Mouse (Mus musculus) heart, embryonic 11.5 days (tissue): ENCODE results near the gene Ptch1. TPM values are rescaled to one million over a fixed set of nuclear protein-coding genes. Genes with fewer than 3 reads are reported as not detected.

Source experiments
- ATAC-seq: fragments of 200-750 bp; cut with Nextera tagmentation; replicated peaks from 2 replicates; pipeline ENCODE4 v1.8.0; 2017; ENCODE audit warnings: moderate library complexity; ENCODE audit not compliant: insufficient number of reproducible peaks, low FRiP score, low TSS enrichment
- H3K27ac ChIP-seq: fragments of 300-500 bp; sonication (generic); 2 replicates; pipeline ENCODE4 v1.5.1; 2014; ENCODE audit warnings: mild to moderate bottlenecking, low read depth, low read length
- H3K27me3 ChIP-seq: fragments of 300-500 bp; sonication (generic); 2 replicates; pipeline ENCODE4 v1.6.1; 2014; ENCODE audit warnings: mild to moderate bottlenecking, low read length, mixed read lengths; ENCODE audit not compliant: control insufficient read depth, insufficient read depth
- H3K36me3 ChIP-seq: fragments of 300-500 bp; sonication (generic); 2 replicates; pipeline ENCODE4 v1.6.1; 2014; ENCODE audit warnings: mild to moderate bottlenecking, low read length, moderate library complexity, mixed read lengths; ENCODE audit not compliant: control insufficient read depth, insufficient read depth
- H3K4me1 ChIP-seq: fragments of 300-500 bp; sonication (generic); 2 replicates; pipeline ENCODE4 v1.6.1; 2014; ENCODE audit warnings: low read length; ENCODE audit not compliant: control insufficient read depth, insufficient read depth
- H3K4me2 ChIP-seq: fragments of 300-500 bp; sonication (generic); 2 replicates; pipeline ENCODE4 v1.6.1; 2014; ENCODE audit warnings: mild to moderate bottlenecking, moderate library complexity
- H3K4me3 ChIP-seq: fragments of 300-500 bp; sonication (generic); 2 replicates; pipeline ENCODE4 v1.5.1; 2014; ENCODE audit warnings: low read depth, low read length
- H3K9ac ChIP-seq: fragments of 300-500 bp; sonication (generic); 2 replicates; pipeline ENCODE4 v1.6.1; 2014; ENCODE audit warnings: mild to moderate bottlenecking, low read depth, low read length, moderate library complexity
- H3K9me3 ChIP-seq: fragments of 300-500 bp; sonication (generic); replicated peaks from 2 replicates; pipeline ENCODE4 v1.6.1; 2016; ENCODE audit warnings: low read length; ENCODE audit not compliant: control insufficient read depth
- WGBS: fragments of 180-500 bp; shearing (Covaris S2); extraction: QIAGEN DNeasy Blood & Tissue Kit; methylation state at CpG from one replicate; pipeline ENCODE4 v1.1.7; 2014; ENCODE audit not compliant: insufficient replicate concordance; 5-methylcytosine and 5-hydroxymethylcytosine counted together
- polyA plus RNA-seq: library from polyadenylated mRNA; unstranded; fragments of >200 nt; fragmentation: Nextera tagmentation; extraction: Ambion mirVana; gene quantifications from 2 replicates; pipeline ENCODE4 v1.2.1, GENCODE M21; 2014

Ptch1 gene
- polyA plus RNA-seq, 1 experiment from 2014 or later: 11.8 TPM

DNA sequence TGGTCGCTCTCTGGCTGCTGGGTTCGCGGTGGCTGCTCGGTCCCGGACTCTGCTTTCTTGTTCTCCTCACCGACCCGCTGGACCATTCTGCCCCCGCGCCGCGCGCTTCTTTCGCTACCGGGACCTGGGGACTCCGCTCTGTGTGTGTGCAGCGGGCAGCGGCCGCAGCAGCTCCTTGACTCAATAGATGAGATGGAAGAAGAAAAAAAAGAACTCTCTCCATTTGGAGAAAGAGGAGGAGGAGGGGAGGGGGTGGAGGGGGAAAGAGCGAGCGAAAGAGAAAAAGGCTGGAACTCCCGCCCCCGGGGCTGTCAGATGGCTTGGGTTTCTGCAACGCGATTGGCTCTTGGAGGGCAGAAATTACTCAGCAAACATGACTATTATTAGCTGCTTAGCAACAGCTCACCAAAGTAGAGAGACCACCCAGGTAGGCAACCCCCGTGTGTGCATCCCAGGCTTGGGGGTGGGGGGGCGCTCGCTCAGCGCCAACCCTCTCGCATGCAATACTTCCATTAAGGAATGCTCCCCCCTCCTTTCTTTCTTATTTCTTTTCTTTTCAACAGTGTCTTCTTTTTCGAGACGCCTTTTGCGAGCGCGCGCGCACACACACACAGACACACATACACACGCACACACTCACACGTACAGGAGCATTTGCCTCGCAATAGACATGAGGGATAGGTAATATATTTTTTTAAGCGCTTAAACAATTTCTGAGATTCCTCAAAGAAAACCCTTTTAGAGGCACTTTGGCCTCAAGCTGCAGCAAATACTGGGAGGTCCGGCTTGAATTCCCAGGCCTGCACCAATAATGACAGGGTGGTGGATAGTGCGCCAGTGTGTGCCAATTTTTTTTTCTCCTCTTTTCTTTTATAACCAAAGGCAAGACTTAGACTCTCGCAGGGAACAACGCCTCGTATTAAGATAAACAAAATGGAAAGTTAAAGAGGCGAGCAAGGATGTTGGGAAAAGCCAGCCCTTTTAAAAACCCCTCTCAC lies 7.1 kb downstream of the Ptch1 start:
- Histone ChIP-seq H3K9me3 (no peaks in the 10 kb centered on the region), H3K36me3 (no peaks in the 10 kb centered on the region), H3K4me2 (peak overlapping the region; percentile 99), H3K4me1 (peaks cover 15% of the 10 kb centered on the region), H3K4me3 (peak overlapping the region; percentile 95), H3K9ac (peak overlapping the region; percentile 99), H3K27me3 (peaks cover 11% of the 10 kb centered on the region), H3K27ac (peak overlapping the region; percentile 99)
- ATAC-seq: peak; percentile 44
- WGBS: under 1% methylated on average over 46 of the region's 46 CpGs

DNA sequence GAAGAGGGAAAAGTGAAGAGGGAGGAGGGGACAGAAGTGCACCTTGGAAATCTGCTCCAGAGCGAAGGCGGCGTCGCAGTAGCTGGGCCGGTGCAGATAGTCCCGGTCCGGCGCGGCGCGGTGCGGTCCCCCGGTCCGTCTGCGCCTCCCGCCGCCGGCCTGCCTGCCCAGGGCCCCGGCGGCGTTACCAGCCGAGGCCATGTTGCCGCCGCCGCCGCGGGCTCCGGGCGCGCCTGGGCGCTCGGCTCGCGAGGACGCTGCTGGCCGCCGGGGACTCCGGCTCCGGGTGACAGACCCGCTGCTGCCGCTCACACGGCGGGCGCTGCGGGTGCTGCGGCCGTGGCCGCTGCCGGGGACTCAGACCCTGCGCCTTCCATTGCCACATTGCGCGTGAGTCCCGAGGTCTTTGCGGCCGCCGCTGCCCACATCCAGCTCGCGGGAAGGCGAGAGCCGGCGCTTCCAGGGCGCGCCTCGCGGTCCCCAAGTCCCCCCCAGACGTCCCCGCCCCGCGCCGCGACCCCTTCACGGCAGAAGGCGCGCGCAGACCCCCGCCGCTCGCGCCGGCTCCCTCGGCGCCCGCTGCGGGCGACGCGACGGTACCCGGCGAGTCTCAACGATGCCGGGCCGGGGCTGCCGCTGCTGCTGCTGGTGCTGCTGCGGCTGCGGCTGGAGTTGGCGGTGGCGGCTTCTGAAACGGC lies 7.9 kb downstream of the Ptch1 start:
- H3K9ac ChIP-seq: peak overlapping the region; percentile 99
- no peak for ATAC-seq
- no peaks in the 10 kb centered on the region for H3K9me3 ChIP-seq
- H3K27ac ChIP-seq: peak overlapping the region; percentile 99
- H3K4me1 ChIP-seq: peaks cover 18% of the 10 kb centered on the region
- H3K36me3 ChIP-seq: no peaks in the 10 kb centered on the region
- WGBS: under 1% methylated on average over 74 of the region's 99 CpGs
- peak overlapping the region; percentile 95 for H3K4me3 ChIP-seq
- peaks cover 3% of the 10 kb centered on the region; the same call in 1 of the 2 replicates for H3K27me3 ChIP-seq
- H3K4me2 ChIP-seq: peak overlapping the region; percentile 99

DNA sequence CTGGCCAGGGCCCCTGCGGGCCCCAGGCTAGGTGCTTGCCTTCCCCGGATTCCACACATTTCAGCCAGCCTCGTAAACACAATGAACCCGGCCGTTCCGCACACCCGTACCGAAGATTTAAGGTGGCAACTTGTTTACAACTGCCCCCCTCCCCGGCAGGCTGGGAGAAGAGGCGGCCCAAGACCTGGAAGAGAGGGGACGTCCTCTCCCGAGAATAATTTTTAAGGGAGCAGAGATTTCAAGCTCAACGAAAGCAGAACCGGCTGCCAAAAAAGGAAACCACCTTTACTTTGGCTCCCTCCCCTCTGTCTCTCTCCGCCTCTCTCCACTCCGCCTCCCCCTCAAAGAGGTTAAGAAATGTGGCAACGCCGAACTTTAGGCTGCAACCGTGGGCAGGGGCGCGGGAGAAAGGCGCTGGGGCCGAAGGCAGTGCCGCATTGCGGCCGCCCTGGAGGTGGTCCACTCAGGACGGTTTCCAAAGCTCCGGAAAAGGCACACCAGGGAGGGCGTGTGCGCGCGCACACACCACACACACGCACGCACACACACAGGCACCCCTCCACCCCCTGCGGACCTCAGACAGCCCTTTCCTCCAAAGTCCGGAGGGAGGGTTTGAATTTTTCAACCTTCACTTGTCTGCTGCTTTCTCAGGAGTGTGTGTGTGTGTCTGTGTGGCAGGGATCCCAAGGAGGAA lies 8.6 kb downstream of the Ptch1 start:
- Histone ChIP-seq H3K9me3 (no peaks in the 10 kb centered on the region), H3K9ac (peak overlapping the region; percentile 99), H3K4me3 (peak overlapping the region; percentile 95), H3K36me3 (no peaks in the 10 kb centered on the region), H3K27me3 (peaks cover 3% of the 10 kb centered on the region; the same call in 1 of the 2 replicates), H3K27ac (peak overlapping the region; percentile 99), H3K4me1 (peaks cover 24% of the 10 kb centered on the region), H3K4me2 (peak overlapping the region; percentile 99)
- 0 out of 2 replicates have a peak, but pooled peaks have one; percentile 9 for ATAC-seq
- under 1% methylated on average over 36 of the region's 36 CpGs for WGBS

DNA sequence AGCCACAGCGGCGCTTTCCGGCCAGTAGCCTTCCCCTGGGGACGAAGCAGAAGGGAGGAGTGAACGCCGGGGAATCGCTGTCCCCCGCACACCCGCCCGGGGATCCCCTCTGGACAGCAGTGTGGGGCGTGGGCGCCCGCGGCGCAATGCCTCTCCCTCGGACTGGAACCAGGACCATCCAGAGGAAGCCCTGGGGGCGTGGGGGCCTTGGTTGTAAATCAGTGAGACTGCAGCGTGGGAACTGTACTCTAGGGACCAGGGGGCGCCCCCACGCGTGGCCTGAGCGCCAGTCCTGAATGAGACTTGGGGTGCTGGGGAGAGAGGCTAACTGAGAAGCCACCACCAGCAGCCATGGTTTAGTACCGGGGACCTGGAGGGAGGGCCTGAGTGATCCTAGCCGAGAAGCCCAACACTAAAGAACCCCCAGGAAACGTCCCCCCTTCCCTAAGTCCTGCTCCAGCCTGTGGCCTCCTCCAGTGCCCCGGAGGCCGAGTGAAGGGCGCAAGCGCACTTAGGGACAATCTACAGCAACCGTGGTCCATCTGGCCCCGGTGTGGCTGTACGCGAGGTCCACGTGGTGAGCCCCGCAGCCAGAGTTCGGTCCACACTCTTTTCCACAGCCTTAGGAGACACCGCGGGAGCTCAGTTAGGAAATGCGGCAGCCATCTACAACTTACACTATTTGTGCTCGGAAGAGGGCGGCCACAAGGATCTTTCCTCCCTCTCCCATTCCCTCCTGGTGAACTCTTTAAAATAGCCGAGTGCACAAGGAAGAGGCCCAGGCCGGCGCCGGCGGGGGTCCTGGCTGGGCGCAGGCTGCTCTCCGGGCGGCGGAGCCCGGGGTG lies 9.4 kb downstream of the Ptch1 start:
- no peaks in the 10 kb centered on the region for H3K36me3 ChIP-seq
- no peak for ATAC-seq
- H3K27ac ChIP-seq: peak overlapping the region; percentile 99
- H3K9me3 ChIP-seq: no peaks in the 10 kb centered on the region
- no peaks in the 10 kb centered on the region for H3K27me3 ChIP-seq
- WGBS: under 1% methylated on average over 51 of the region's 51 CpGs
- peak overlapping the region; percentile 99 for H3K9ac ChIP-seq
- peaks cover 29% of the 10 kb centered on the region for H3K4me1 ChIP-seq
- peak overlapping the region; percentile 95 for H3K4me3 ChIP-seq
- H3K4me2 ChIP-seq: peak overlapping the region; percentile 99

DNA sequence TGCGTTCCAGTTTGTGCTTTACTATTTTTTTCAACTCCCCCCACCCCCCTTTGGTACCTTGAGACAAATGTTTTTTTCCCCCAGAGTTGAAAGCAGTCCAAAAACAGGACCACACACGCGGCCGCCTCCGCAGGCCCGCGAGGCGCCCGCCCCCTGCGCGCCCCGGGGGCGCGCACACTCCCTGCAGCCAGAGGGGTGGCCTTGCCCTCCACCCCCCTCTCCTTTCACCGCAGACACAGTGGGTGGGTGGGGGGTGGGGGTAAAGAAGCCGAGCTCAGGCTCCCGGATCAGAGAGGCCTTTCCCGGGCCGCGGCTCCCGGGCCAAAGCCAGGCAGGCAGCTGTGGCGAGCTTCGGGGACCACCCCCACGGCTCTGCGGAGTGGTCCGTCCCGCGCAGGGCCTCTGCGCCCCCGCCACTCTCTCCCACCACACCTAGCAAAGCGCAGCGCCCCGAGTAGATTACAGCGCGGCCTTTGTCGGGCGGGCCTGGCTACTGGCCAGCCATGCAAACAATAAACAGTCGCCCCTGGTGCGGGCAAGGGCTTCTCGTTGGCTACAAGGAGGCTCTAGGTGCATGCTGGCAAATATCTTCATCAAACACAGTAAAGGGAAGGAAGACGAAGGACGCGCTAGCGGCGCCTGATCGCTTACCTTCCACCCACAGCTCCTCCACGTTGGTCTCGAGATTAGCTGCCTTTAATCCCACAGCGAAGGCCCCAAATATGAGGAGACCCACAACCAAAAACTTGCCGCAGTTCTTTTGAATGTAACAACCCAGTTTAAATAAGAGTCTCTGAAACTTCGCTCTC lies 10.2 kb downstream of the Ptch1 start:
- WGBS: under 1% methylated on average over 51 of the region's 51 CpGs
- H3K4me3 ChIP-seq: peak overlapping the region; percentile 95
- peak overlapping the region; percentile 99 for H3K9ac ChIP-seq
- H3K27me3 ChIP-seq: no peaks in the 10 kb centered on the region
- peak overlapping the region; percentile 99 for H3K4me2 ChIP-seq
- peak overlapping the region; percentile 99 for H3K27ac ChIP-seq
- peak; percentile 68 for ATAC-seq
- H3K36me3 ChIP-seq: no peaks in the 10 kb centered on the region
- peaks cover 32% of the 10 kb centered on the region for H3K4me1 ChIP-seq
- no peaks in the 10 kb centered on the region for H3K9me3 ChIP-seq

DNA sequence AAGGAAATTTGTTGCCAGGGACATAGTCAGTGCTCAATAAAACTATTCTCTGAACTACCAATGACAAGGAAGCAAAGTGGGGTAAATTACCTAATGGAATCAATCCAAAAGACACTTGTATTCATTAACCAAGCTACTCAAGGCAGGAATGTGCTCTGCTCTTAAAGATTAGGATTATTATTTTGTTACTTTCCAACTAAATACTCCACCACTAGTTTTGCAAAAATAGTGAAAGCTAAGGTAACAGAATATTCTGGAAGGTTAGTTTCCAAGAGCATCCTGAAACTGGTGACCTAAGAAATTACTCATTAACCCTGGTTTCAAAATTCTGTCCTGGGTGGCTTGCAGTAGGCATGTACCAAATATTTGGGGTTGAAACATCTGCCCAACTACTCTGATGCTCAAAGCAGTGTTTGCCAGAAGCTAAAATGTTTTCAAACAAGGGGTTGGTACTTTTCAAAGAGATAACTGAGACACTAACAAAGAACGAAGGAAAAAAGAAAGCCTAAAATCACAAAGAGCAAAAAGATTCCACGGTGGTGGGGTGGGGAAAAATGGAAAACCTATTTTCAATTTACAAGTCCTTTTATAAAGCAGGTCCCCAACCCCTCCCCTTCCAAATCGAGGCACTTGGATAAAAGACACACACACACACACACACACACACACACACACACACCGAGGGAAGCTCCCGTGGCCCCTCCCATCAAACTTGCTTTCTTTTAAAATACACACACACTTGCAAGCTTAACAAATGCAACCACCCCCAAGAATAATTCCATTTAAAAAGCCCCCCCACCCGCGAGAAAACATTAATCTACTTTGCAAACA lies 11.0 kb downstream of the Ptch1 start:
- H3K36me3 ChIP-seq: no peaks in the 10 kb centered on the region
- 3% methylated on average over 7 of the region's 7 CpGs for WGBS
- peaks cover 40% of the 10 kb centered on the region for H3K4me1 ChIP-seq
- ATAC-seq: no peak
- H3K4me3 ChIP-seq: peak overlapping the region; percentile 95
- H3K9ac ChIP-seq: peak overlapping the region; percentile 99
- peak overlapping the region; percentile 99 for H3K4me2 ChIP-seq
- no peaks in the 10 kb centered on the region for H3K9me3 ChIP-seq
- no peaks in the 10 kb centered on the region for H3K27me3 ChIP-seq
- peak overlapping the region; percentile 99 for H3K27ac ChIP-seq
